Mouse (Mus musculus): Measurements from ENCODE around the gene Lhb. TPM values are rescaled to one million over a fixed set of nuclear protein-coding genes. Genes with fewer than 3 reads are reported as not detected.
A peak's percentile ranks its signal among the peaks of the same experiment; 100 is the strongest.

Lhb gene
- polyA plus RNA-seq, 1 experiment, result not detected

DNA sequence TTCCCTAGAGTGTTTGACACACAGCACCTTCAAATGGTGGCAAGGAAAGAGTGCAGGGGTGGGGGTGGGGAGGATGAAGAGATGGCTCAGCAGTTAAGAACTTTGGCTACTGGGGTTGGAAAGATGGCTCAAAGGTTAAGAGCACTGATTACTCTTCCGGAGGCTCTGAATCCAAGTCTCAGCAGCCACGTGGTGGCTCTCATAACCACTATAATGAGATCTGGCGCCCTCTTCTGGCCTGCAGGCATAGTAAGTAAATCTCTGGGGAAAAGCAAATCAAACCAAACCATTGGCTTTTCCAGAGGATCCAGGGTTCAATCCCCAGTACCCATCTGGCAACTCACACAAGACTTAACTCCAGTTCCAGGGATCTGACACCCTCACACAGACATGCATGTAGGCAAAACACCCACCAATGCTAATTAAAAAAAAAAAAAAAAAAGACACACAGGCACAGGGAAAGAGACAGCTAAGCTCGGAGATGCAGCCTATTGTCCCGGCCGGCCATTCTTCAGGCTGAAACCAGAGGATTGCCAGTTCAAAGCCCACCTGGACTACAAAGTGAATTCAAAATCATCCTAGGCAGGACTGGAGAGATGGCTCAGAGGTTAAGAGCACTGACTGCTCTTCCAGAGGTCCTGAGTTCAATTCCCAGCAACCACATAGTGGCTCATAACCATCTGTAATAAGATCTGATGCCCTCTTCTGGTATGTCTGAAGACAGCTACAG lies 16.9 kb upstream of the Lhb start:
- TF ChIP-seq POLR2A (IDR thresholded peaks at IDR 0.05; ENCODE audit: borderline replicate concordance, low read depth, low read length) (no peak), CTCF (IDR thresholded peaks at IDR 0.05; ENCODE audit: low read depth, low read length) (peak; percentile 49; the same call in 1 of the 2 replicates)
- Histone ChIP-seq H3K4me1 (ENCODE audit: control insufficient read depth, insufficient read depth, low read length) (peaks cover 4% of the 10 kb centered on the region; the same call in 1 of the 2 replicates), H3K27ac (ENCODE audit: insufficient read depth, low read depth, low read length) (no peak overlapping the region), H3K4me3 (ENCODE audit: insufficient read depth, low read length) (no peak overlapping the region)

DNA sequence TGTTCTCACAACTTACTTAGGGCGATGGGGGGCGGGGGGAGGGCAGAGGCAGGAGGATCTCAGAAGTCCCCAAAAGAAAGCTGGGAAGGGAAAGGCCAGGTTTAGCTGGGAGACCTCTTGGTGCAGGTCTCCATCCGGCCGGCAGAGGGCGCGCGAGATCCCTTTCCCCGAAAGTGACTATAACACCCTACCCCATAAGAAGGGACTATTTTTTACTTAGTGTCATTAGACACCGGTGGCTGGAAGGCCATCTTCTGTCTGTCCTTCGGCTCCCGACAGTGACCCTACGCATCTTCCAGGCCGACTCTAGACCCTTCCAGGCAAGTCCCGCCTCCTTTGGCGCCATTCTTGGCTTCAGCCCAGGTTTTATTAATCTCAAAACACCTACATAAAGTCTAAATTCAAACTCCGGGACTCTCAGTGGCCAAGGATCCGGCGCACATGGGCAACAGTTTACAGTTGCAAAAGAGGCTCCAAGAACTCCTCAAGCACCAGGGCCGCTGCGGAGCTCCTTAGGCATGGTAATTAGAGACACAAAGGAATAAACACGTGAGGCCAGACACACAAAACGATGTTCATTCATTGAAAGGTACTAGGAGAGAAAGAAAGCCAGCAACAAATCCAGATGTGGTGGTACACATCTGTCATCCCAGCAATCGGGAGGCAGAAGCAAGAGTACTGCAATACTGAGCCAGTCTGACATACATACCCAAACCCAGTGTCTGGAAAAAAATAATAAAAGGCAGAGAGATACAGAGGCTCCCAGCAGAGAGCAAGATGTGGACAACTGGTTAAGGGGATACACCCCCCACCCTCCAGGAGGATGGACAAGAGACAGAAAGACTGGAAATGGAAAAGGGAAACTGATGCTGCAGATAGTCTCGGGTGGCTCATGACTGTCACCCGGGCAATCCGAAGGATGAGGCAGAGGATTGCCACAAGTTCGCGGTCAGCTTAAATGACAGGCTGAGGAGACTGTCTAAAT lies 15.2 kb upstream of the Lhb start, which contains the start of gene Kcna7:
Gene Kcna7 (plus strand): TSS at position 563 of the 985 bp plus-strand sequence.
- peaks cover 4% of the 10 kb centered on the region; the same call in 1 of the 2 replicates for H3K4me1 ChIP-seq (ENCODE audit: control insufficient read depth, insufficient read depth, low read length)
- peak; percentile 92 for TF ChIP-seq CTCF (IDR thresholded peaks at IDR 0.05; ENCODE audit: low read depth, low read length)
- no peak for TF ChIP-seq POLR2A (IDR thresholded peaks at IDR 0.05; ENCODE audit: borderline replicate concordance, low read depth, low read length)
- H3K4me3 ChIP-seq (ENCODE audit: insufficient read depth, low read length), result peak within 1 kb of the TSS; percentile 51
- no peak within 1 kb of the TSS for H3K27ac ChIP-seq (ENCODE audit: insufficient read depth, low read depth, low read length)

DNA sequence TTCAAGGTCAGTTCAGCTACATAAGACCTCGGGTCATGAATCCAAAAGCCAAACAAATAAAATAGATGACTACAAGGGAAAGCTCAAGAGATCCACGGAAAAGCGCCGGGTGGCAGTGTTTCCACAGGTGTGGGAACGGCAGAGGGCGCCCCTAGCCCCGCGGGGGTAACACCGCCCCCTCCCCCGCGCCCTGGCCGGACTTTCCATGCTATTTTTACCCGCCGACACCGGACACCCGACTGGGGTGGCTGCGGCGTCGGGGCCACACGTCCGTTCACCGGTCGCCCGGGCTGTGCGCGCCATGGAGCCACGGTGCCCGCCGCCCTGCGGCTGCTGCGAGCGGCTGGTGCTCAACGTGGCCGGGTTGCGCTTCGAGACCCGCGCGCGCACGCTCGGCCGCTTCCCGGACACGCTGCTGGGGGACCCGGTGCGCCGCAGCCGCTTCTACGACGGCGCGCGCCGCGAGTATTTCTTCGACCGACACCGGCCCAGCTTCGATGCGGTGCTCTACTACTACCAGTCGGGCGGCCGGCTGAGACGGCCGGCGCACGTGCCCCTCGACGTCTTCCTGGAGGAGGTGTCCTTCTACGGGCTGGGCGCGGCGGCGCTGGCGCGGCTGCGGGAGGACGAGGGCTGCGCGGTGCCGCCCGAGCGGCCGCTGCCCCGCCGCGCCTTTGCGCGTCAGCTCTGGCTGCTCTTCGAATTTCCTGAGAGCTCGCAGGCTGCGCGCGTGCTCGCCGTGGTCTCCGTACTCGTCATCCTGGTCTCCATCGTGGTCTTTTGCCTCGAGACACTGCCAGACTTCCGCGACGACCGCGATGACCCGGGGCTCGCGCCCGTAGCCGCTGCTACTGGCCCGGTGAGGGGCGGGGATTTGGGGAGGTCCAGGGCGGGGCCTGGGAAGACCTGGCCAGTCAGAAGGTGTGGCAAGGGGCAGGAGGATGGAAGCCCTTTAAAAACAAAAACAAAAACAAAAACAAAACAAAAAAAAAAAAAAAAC lies 14.2 kb upstream of the Lhb start:
- peak overlapping the region; percentile 51 for H3K4me3 ChIP-seq (ENCODE audit: insufficient read depth, low read length)
- peaks cover 4% of the 10 kb centered on the region; the same call in 1 of the 2 replicates for H3K4me1 ChIP-seq (ENCODE audit: control insufficient read depth, insufficient read depth, low read length)
- TF ChIP-seq POLR2A (IDR thresholded peaks at IDR 0.05; ENCODE audit: borderline replicate concordance, low read depth, low read length) (no peak), CTCF (IDR thresholded peaks at IDR 0.05; ENCODE audit: low read depth, low read length) (no peak)
- H3K27ac ChIP-seq (ENCODE audit: insufficient read depth, low read depth, low read length), result no peak overlapping the region

DNA sequence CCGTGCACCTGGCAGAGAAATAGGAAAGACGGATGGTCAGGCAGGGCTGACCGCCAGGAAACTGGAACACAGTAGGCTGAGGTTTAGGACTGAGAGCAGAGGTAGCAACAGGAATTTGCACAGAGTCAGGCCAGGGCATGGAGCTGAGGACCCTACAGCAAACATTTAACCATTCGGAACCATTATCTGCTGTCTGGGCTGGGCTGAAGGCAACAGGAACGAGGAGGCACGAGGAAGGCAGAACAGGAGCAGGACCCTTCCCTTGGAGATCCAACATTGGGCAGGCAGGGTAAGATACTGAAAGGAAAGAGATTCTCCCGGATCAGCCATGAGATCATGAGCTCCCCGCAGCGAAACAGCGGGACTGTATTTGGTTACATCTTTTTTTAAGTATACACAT lies 12.8 kb upstream of the Lhb start:
- Histone ChIP-seq H3K4me1 (ENCODE audit: control insufficient read depth, insufficient read depth, low read length) (peaks cover 4% of the 10 kb centered on the region; the same call in 1 of the 2 replicates), H3K27ac (ENCODE audit: insufficient read depth, low read depth, low read length) (no peak overlapping the region), H3K4me3 (ENCODE audit: insufficient read depth, low read length) (no peak overlapping the region)
- TF ChIP-seq CTCF (IDR thresholded peaks at IDR 0.05; ENCODE audit: low read depth, low read length), result no peak
- TF ChIP-seq POLR2A (IDR thresholded peaks at IDR 0.05; ENCODE audit: borderline replicate concordance, low read depth, low read length), result no peak

DNA sequence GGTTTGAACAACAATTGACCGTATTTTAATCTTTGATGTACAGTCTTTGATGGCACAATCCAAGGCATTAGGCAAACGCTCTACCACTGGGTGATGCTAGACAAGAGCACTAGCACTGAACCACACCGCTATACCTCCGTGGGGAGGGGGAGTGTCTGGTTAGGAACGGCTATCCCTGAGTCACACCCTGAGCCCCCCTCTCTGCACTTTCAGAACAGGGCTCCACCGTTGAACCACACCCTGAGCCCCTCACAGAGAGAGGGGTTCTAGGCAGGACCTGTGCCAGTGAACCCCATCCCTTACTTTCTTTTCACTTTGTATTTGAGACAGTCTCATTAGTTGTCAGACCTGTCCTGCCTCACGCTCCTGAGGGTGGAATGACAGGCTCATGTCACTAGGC lies 12.3 kb upstream of the Lhb start:
- H3K4me1 ChIP-seq (ENCODE audit: control insufficient read depth, insufficient read depth, low read length), result peaks cover 4% of the 10 kb centered on the region; the same call in 1 of the 2 replicates
- no peak overlapping the region for H3K27ac ChIP-seq (ENCODE audit: insufficient read depth, low read depth, low read length)
- no peak overlapping the region for H3K4me3 ChIP-seq (ENCODE audit: insufficient read depth, low read length)
- TF ChIP-seq CTCF (IDR thresholded peaks at IDR 0.05; ENCODE audit: low read depth, low read length), result no peak
- no peak for TF ChIP-seq POLR2A (IDR thresholded peaks at IDR 0.05; ENCODE audit: borderline replicate concordance, low read depth, low read length)

DNA sequence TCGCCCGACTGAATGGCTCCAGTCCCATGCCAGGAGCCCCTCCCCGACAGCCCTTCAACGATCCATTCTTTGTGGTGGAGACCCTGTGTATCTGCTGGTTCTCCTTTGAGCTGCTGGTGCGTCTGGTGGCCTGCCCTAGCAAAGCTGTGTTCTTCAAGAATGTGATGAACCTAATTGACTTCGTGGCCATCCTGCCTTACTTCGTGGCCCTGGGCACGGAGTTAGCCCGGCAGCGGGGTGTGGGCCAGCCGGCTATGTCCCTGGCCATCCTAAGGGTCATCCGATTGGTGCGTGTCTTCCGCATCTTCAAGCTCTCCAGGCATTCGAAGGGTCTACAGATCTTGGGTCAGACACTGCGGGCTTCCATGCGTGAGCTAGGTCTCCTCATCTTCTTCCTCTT lies 11.7 kb upstream of the Lhb start:
- TF ChIP-seq CTCF (IDR thresholded peaks at IDR 0.05; ENCODE audit: low read depth, low read length), result no peak
- TF ChIP-seq POLR2A (IDR thresholded peaks at IDR 0.05; ENCODE audit: borderline replicate concordance, low read depth, low read length), result no peak
- no peak overlapping the region for H3K4me3 ChIP-seq (ENCODE audit: insufficient read depth, low read length)

DNA sequence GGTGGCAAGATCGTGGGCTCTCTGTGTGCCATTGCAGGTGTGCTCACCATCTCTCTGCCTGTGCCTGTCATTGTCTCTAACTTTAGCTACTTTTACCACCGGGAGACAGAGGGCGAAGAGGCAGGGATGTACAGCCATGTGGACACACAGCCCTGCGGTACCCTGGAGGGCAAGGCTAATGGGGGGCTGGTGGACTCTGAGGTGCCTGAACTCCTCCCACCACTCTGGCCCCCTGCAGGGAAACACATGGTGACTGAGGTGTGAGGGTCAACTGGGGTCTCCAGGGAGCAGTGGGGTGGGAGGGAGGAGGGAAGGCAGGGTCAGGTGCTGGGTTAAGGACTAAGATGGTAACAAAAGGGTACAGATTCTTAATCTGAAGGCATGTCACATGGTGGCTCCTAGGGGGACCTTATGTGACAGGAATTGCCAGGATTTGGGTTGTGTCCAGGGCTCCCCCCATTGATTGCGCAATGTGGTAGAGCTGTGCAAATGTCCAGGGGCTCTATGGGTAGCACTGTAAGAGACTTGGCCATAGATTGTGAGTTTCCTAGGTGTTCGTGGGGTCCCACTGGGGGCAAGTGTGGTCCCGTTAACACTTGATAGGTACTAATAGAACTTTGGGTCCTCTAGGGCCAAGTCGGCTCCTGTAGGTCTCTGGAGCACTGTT lies 11.0 kb upstream of the Lhb start:
- Histone ChIP-seq H3K27ac (ENCODE audit: insufficient read depth, low read depth, low read length) (no peak overlapping the region), H3K4me3 (ENCODE audit: insufficient read depth, low read length) (no peak overlapping the region), H3K4me1 (ENCODE audit: control insufficient read depth, insufficient read depth, low read length) (peaks cover 4% of the 10 kb centered on the region; the same call in 1 of the 2 replicates)
- no peak for TF ChIP-seq POLR2A (IDR thresholded peaks at IDR 0.05; ENCODE audit: borderline replicate concordance, low read depth, low read length)
- no peak for TF ChIP-seq CTCF (IDR thresholded peaks at IDR 0.05; ENCODE audit: low read depth, low read length)

More for the DNA sequence above, 11.7 kb upstream of the Lhb start:
- Histone ChIP-seq H3K27ac (ENCODE audit: insufficient read depth, low read depth, low read length) (no peak overlapping the region), H3K4me1 (ENCODE audit: control insufficient read depth, insufficient read depth, low read length) (peaks cover 4% of the 10 kb centered on the region; the same call in 1 of the 2 replicates)

DNA sequence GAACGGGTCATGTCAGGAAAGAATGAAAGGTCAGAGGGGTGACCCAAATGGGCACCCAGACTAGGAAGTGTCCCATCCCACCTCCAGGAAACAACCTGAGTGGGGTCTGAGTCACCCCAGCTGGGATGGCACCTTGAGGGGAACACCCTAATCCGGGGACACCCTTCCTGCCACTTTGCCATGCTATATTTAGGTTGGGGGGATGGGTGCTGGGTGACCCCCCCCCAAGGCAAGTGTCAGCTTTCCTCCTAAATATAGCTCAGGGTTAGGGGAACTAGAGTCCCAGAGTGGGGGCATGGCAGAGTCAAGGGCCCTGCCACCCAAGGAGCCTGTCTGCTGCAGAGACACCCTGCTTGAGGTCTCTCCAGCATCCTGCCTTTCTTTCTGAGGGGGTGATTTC lies 8.2 kb upstream of the Lhb start:
- Histone ChIP-seq H3K4me3 (ENCODE audit: insufficient read depth, low read length) (no peak overlapping the region), H3K27ac (ENCODE audit: insufficient read depth, low read depth, low read length) (no peak overlapping the region), H3K4me1 (ENCODE audit: control insufficient read depth, insufficient read depth, low read length) (no peaks in the 10 kb centered on the region)
- TF ChIP-seq POLR2A (IDR thresholded peaks at IDR 0.05; ENCODE audit: borderline replicate concordance, low read depth, low read length) (no peak), CTCF (IDR thresholded peaks at IDR 0.05; ENCODE audit: low read depth, low read length) (no peak)
